Mouse (Mus musculus): ENCODE data around the gene Rps27l.

Gene Rps27l

DNA sequence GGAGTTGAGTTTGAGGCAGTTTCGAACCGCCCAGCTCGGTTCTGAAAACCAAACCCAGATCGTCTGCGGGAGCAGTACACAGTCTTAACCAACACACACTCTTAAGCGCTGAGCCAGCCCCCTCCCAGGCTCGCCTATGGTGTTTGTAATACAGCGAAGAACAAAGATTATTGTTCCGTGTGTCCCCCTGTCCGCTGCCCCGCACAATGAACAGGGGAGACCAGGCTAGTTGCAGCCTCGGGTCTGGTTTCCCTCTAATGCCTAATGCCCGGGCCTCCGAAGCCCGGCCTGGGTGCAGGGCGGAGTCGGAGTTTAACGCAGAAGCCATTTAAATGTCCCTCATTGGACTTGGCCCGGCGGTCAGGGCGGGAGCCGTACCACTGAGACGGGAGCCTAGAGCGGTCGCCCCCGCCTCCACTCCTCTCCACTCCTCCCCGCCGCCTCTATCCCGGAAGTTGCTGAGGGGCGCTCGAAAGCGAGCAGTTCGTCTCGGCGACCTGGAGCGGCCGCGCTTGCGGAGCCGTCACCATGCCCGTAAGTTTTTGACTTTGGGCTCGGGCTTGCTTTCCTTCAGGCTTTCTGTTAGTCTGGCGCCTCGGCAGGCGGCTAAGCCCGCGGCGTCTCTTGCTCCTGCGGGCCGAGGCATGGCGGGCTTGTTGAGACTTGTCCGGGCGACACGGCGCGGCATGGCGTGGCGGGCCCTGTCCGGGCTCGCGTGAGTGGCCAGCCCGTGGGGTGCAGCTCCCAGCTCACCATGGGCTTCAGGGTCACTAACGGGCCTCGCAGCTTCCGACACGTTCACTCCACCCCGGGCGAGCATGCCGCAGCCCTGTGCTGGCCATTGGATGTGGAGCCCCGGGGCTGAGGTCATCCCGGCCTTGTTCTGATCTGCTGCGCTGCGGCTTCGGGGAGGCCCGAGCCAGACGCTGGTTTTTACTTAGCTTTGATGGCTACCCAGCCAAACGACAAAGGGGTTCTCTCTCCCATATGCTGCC, at the start of gene Rps27l:
TSS of gene Rps27l (plus strand) at position 440 of the 995 bp plus-strand sequence.
- DNase-seq (ENCODE audit: low read depth, low spot score) = peak; percentile 95

DNA sequence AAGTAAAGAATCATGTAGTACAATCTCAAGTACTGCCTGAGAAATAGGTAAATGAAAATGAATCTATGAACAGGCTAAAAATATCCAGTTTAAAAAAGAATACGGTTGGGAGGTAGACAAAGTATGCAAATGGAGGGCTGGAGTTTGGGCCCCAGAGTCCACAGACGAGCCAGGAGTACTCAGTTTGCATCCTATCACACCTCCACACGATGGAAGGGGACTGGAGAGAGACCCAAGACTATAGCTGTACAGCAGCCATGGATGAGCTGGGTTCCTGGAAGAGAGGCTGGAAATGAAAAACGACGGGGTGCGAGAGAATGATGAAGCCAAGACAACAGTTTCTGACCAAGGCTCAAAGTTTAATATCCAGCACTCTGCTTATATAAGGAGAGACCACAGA, 48.9 kb upstream of the Rps27l start:
- DNase-seq (ENCODE audit: low read depth, low spot score) = no peak

- DNase-seq (ENCODE audit: low read depth, low spot score) = peak; percentile 85
Observed at GRCm38 (mm10) chr9:66897851-66898250, 48.0 kb upstream of the Rps27l start.

DNA sequence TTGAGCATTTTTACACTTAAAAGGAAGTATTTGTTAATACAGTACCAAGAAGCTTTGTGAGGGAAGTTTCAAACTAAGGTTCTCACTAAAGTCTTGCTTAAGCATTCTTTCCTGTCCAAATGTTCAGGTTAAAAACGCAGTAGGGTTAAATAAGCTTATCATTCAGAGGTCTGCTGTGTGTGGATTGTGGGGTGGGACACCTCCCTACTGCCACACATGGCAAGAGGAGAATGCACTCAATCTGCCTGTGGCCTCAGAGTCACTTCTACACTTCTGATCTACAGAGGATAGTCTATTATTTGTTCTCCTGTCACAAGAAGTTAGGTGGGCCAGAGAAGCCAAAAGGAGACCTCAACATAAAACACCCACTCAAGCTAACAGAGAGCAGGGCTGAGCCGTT, 46.8 kb upstream of the Rps27l start:
- DNase-seq (ENCODE audit: low read depth, low spot score) = no peak

- peak; percentile 69 for DNase-seq (ENCODE audit: low read depth, low spot score)
Observed at GRCm38 (mm10) chr9:66899526-66899925, 46.4 kb upstream of the Rps27l start.

GRCm38 (mm10) chr9:66905990-66906389, 39.9 kb upstream of the Rps27l start:
- DNase-seq (ENCODE audit: low read depth, low spot score) = no peak

DNA sequence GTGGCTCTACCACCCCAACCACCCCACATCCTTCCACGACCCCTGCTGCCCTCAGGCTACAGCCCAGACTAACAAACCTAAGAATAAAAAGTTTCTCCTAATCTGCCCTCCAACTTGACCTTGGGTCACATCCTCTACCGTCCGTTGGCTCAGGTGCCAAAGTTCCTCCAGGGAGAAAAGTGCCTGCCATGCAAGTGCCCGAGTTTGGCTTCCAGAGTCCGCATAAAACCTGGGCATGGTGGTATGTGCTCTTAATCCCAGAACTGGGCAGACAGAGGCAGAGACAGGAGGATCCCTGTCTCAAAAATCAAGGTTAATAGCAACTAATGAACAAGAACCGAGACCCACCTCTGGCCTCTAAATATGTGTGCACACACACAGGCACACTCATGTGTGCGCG, 38.8 kb upstream of the Rps27l start:
- DNase-seq (ENCODE audit: low read depth, low spot score) = no peak

GRCm38 (mm10) chr9:66907746-66908397, 38.0 kb upstream of the Rps27l start:
- DNase-seq (ENCODE audit: low read depth, low spot score) = no peak

DNA sequence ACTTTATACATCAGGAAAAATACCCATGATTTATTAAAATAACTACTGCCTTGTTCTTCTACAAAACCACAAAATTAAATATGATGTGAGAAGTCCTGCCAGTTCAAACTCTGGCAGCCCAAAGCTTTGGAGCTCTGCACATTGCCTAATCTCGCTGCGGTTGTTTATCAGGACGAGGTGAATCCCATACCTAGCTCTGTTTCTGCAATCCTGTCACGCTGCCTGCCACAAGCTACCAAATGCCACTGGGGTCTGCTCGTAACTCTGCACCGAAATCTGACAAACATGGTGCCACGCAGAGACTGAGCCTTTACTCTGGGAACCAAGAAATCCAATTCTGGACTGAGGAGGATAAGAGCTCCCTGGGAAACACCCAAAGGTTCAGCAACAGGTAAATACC, 36.0 kb upstream of the Rps27l start:
- no peak for DNase-seq (ENCODE audit: low read depth, low spot score)

DNA sequence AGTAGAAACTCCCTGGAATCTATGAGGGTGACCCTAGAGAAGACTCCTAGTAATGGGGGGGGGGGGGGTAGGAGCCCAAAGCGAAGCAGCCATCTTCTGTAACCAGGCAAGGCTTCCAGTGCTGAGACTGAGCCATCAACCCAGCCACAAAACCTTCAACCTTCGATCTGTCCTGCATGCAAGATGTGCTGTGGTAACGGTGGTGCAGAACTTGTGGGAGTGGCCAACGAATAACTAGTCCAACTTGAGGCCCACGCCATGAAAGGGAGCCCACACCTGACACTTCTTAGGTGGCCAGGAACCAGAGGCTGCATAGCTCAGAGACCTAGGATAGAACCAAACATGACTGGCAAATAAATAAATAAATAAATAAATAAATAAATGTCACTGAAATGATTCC, 35.2 kb upstream of the Rps27l start:
- DNase-seq (ENCODE audit: low read depth, low spot score) = peak; percentile 64

- DNase-seq (ENCODE audit: low read depth, low spot score) = no peak
Observed at GRCm38 (mm10) chr9:66912304-66912703, 33.6 kb upstream of the Rps27l start.

DNA sequence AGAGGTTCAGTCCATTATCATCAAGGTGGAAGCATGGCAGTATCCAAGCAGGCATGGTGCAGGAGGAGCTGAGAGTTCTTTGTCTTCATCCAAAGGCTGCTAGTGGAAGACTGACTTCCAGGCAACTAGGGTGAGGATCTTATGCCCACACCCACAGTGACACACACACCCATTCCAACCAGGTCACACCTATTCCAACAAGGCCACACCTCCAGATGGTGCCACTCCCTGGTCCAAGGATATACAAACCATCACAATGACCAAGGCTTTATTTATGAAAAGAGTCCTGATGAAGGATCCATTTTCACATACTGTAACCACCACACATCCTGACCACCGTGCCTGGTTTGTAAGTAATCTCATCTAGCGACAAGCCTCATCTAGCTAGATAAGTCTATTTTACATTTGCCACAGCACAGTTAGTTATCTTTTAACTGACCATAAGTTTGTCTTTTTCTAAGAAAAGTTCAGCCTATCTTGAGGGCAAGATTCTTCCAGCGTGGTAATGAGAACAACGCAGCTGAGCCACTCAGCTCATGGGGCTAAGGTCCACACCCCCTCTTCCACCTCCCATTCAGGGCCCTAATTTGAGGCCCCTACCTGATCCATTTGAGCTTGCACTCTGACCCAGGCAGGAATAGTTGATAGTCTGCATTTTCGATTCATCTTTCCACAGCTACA, 32.5 kb upstream of the Rps27l start:
- DNase-seq (ENCODE audit: low read depth, low spot score) = peak; percentile 16

DNA sequence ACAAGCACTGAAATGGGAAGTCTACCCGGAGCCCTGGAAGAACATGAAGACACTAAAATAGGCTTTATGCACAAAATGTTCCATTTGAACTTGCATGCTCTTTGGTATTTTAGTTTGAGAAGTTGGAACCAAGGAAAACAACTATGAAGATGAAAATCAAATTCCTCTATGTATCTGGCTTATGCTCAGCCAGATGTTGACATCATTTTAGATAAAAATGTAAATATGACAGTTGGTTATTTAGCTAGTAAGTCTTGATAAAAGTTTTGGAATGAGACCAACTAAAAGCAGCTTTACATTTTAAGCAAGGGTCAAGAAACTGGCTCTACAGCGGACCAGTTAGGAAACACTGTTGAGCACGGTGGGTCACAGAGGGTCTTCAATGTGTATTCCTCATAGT, 31.3 kb upstream of the Rps27l start:
- no peak for DNase-seq (ENCODE audit: low read depth, low spot score)

DNA sequence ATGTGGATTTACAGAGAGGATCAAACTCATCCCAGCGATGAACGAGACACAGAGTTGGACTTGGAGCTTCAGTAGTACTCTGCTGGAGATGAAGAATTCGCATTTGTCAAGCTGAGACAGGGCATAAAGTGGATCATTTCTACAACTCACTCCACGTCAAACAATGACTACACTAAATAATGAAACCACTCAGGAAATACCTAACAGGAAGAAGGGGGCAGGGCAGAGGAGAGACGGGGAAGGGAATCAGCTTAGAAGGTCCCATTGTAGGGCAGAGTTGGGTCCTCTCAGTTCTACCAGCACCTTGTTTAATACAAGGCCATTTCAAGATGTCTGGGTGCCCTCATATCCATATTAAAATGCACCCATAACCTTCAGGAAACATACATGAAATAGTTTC, 30.5 kb upstream of the Rps27l start:
- DNase-seq (ENCODE audit: low read depth, low spot score) = peak; percentile 73

DNA sequence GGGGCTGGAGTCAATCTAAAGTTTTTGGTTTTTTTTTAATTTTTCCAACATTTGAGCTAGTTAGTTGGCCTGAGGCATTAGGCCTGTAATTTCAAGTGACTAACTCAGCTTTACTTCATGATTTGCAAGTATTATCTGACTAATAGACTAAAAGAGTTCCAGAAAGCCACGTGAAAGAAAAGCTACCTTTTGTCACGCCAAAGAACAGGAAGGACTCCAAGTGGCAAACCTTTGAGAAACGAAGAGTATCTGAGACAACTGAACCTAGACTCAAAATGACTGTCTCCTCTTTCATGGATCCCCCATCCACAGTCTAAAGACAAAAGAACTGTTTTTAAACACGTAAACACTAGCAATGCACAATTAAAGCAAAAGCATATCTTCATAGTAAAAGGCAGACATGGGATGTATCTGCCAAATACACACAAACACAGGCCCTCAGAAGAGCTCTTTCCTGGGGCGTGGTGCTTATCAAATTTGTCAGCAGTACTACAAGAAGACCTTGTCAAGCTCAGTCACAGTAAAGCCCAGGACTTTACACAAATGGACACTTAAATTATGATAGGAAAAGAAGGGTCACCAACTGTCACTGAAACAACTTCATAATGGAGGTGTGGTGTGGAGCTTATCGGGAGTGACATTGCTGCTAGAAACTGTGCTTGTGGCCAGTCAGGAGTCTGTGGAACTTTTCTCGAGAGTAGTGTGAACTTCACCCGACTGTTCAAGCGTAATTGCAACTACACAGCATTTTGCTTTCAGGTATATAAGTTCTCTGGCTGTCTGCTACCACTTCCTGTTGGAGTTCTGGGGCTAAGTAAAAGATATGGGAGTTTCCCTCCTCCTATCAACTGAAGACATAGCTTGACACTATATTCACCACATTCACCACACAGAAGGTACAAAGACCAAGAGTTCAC, 29.8 kb upstream of the Rps27l start:
- DNase-seq (ENCODE audit: low read depth, low spot score) = peak; percentile 87

GRCm38 (mm10) chr9:66917216-66917891, 28.5 kb upstream of the Rps27l start:
- DNase-seq (ENCODE audit: low read depth, low spot score) = peak; percentile 32

DNA sequence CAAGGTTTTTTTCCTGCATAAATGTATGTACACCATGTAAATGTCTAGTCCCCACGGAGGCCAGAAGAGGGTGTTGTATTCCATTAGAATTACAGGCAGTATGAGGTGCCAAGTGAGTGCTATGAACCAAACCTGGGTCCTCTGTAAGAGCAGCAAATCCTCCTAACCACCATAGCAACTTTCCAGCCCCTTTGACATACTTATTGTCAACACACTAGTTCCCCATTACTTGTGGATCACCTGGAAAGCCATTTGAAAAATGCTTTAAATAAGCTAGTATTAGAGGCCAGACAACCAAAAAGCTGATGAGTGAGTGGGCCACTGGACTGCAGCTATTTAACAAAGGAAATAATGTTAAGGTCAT, 28.0 kb upstream of the Rps27l start:
- no peak for DNase-seq (ENCODE audit: low read depth, low spot score)

- DNase-seq (ENCODE audit: low read depth, low spot score) = peak; percentile 48
Observed at GRCm38 (mm10) chr9:66918672-66919330, 27.1 kb upstream of the Rps27l start.

GRCm38 (mm10) chr9:66919382-66919971, 26.4 kb upstream of the Rps27l start, which contains the start of gene Rab8b:
TSS of gene Rab8b (minus strand) at chr9:66919687.
- DNase-seq (ENCODE audit: low read depth, low spot score) = peak; percentile 96

- DNase-seq (ENCODE audit: low read depth, low spot score) = no peak
Observed at GRCm38 (mm10) chr9:66919981-66920380, 25.9 kb upstream of the Rps27l start.
